Mouse (Mus musculus) retina, postnatal 1 day (tissue): Measurements from ENCODE around the gene Smarcc1.
"Not testable (repeated sequence)": the region's sequence is repeated elsewhere in the genome, so short reads cannot be mapped to it uniquely, and the experiment has no call there.

ENCODE experiments used
- DNase-seq: peaks from one replicate; pipeline ENCODE4 v3.0.0-alpha.2; 2012

Gene Smarcc1

DNA sequence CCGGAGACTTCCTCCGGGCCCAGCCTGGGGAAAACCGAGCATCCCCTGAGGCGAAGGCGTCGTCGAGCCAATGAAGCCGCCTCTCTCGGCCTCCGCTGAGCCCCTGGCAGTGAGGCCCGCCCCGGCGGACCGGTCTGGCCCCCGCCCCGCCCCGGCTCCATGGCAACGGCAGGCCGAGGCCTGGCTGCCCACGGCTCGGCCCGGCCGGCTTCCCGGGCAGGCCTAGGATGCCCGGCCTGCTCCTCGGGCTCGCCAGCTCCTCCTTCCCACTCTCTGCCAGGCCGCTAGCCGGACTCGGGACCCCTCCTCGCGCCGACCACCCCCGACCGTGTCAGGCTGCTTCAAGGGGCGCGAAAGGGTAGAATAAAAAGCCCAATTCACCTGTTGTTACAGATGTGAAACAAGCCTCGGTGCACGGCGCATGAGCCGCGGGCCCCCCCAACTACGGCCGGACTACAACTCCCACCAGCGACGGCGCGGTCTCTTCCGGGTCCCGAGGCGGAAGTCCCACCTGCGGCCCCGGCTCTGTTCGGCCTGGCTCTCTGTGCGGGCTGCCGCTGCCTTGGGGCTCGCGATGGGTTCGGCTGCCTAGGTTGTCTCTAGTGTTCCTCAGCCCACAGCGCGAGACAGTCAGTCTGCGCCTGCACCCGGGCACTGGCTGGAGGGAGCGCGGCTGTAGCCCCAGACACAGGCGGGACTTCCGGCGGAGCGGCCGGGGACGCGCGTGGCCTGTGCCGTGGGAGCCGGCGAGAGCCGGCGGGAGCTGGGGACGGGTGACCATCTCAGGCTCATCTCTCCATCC lies at the start of gene Smarcc1:
Gene Smarcc1, plus strand, starts transcription at position 732 of the 802 bp plus-strand sequence.
- peak; percentile 94 for DNase-seq

DNA sequence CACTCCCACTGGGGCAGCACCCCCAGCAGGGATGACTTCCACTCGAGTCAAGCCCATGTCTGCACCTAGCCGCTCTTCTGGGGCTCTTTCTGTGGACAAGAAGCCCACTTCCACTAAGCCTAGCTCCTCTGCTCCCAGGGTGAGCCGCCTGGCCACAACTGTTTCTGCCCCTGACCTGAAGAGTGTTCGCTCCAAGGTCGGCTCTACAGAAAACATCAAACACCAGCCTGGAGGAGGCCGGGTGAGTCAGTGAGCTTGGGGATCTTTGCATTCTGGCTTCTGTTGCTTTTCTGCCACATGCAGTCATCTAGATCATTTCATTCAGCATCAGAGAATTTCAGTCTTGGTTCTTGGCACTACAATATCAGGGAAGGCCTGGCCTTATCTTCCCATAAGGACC lies 48.8 kb upstream of the Smarcc1 start:
- DNase-seq, result no peak

DNA sequence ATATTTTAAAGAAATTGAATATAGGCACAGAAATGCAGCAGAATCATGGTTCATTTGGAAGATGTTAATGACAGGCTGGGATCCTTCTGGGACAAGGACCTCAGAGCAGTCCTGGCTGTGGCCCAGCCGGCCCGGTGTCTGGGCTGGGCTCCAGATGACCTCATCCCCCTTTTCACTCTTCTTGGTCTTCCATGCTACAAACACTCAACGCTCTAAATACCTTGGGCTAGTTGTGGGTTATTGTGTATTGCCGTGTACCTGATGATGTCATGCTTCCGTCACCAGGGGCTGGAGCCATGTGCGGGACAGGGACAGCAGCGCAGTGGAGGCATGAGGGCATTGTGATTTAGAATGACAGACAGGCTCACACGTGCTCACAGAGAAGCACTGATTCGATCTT lies 47.1 kb upstream of the Smarcc1 start:
- DNase-seq, result no peak

DNA sequence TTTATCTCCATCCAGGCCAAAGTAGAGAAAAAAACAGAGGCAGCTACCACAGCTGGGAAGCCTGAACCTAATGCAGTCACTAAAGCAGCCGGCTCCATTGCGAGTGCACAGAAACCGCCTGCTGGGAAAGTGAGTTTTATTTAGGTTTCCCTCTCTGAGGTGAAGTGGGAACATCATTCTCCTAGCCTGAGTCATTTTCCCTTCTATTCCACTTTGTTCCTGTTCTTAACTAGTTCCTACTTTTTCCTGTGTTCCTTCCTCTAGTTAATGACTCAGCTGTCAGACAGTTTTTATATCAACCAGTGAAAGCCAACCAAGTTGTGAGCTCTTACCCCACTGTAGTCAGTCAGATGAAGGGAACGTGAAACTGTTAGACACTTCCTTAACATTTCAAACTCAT lies 46.5 kb upstream of the Smarcc1 start:
- DNase-seq, result no peak

DNA sequence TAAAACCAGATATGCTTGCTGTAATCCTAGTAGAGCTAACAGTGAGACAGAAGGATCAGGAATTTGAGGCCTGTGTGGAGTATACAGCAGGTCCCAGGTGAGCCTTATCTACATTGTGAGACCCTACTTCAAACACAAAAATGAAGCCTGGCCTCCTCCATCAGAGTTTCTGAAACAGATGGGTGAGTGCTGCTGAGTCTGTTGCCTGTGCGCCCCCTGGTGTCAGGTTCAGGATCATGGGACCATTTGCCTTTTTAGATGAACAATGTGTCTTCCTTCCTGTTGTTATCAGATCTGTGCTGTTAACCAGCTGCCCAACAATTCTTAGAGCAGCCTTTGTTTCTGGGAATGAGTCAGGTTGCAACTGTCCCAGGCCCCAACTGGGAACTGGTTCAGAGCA lies 45.7 kb upstream of the Smarcc1 start:
- DNase-seq, result peak; percentile 83

DNA sequence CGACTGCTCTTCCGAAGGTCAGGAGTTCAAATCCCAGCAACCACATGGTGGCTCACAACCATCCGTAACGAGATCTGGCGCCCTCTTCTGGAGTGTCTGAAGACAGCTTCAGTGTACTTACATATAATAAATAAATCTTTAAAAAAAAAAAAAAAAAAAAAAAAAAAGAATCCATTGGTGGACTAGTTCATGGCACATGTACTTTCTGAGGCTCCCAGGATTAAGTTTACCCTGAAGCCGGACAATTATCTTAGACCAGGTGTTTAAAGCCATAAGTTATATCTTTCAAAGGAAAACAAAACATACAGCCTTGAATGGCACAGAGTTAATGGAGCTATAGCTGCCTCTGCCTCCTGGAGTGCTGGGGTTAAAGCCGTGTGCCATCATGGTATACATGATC lies 41.0 kb upstream of the Smarcc1 start:
- not testable (repeated sequence) for DNase-seq

DNA sequence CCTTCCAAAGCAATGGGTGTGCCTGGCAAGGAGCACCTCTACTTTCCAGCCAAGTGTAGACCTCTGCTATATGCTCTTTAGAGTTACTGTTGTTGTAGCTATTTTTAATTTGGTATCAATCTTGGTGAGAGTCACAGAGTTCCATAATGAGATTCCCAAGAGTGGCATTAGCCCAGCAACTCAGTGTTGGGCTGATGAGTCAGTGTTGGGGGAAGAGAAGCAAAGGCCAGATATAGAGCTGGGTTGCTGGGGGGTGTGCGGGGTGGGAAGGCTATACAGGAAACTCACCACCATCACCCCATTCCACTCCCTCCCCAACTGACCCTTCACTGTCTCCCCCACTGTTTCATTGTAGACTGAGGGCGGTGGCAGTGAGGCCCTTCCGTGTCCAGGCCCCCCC lies 36.4 kb upstream of the Smarcc1 start:
- DNase-seq, result no peak

DNA sequence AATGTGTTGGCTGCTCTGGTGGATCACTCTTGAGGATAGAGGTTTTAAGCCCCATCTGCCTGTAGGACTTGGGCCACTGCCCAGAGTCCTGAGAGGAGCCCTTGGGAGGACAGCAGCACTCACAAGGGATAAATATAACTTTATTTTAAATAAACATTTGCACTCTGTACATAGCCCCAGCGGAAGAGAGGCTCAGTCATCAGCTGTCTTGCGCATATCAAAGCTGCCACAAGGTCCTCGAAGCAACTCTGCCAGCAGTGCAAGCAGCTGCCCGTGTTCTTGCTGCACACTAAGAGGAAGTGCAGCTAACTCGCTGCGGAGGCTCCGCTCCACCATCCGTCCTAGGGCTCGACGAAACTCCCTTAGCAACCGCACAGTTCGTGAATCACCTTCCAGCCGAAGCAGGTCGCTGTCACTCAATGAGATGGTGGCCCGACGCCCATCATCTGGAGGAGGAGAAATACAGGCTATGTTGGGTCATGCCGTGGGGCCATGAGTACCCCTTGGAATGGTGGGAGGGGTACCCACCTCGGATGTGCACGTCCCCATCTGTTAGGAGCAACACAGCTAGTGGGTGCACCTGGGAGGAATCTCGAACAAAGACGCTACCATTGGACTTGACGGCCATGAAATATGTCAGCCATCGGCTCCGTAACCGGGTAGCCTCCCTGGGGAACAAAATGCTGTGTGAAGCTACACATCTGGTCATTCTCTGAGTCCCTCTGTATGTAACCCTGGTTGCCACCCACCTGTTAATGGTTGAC lies 33.1 kb upstream of the Smarcc1 start:
- DNase-seq, result no peak

DNA sequence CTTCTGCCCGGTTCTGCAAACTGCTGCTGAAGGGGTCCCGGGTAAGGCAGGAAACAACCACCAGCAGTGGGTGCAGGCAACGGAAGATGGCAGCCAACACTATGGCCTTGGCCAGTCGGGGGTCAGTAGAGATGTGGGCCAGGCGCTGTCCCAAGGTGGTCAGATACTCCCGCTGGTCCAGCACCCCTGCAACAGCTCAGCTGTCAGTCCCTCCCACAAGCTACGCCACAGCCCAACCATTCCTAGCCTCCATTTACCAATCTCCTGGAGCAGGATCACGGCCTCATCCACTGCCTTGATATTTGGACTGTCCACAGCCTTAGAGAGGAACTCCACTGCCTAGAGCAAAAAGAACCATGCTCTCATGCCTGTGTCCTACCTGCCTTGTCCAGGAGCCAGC lies 31.8 kb upstream of the Smarcc1 start:
- DNase-seq, result no peak

DNA sequence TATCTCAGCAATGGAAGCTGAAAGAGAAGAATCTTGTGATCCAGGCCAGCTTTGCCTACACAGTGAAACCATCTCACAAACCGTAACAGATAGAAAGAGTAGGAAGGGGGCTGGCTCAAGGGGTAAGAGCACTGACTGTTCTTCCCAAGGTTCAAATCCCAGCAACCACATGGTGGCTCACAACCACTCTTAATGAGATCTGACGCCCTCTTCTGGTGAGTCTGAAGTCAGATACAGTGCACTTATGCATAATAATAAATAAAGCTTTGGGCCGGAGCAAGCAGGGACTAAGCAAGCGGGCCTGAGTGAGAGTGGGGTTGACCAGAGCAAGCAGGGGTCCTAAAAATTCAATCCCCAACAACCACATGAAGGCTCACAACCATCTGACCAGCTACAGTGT lies 24.2 kb upstream of the Smarcc1 start:
- DNase-seq, result no peak

DNA sequence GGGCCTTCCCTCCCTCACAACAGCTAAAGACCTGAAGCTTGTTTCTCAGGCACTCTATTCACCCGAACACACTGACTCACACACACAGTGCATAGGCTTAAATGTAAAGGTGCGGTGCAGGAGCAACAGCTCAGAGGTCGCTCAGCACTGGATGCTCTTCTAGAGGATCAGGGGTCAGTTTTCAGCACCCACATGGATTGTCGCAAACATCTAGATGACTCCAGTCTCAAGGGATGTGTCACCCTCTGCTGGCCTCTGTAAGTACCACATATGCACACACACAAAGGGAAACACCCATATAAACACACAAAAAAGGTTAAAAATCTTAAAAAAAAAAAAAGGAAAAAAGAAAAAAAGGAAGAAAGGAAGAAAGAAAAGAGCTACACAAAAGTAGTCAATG lies 22.7 kb upstream of the Smarcc1 start:
- no peak for DNase-seq

DNA sequence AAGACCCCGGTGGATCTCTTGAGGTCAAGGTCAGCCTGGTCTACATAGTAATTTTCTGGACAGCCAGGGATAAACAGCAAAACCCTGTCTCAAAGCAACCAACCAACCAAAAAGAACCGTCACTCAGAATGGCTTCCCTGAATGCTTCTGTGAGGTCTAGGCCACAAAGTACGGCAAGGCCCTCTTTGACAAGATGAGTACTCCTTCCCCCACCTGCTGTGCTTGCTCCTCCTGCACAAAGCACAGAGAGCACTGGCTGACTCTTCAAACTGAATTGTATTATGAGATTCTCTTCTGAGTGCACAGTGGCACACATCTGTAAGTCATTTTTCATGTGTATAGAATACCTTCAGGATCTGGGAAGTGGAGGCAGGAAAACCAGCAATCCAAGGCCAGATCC lies 19.7 kb upstream of the Smarcc1 start:
- DNase-seq, result no peak

DNA sequence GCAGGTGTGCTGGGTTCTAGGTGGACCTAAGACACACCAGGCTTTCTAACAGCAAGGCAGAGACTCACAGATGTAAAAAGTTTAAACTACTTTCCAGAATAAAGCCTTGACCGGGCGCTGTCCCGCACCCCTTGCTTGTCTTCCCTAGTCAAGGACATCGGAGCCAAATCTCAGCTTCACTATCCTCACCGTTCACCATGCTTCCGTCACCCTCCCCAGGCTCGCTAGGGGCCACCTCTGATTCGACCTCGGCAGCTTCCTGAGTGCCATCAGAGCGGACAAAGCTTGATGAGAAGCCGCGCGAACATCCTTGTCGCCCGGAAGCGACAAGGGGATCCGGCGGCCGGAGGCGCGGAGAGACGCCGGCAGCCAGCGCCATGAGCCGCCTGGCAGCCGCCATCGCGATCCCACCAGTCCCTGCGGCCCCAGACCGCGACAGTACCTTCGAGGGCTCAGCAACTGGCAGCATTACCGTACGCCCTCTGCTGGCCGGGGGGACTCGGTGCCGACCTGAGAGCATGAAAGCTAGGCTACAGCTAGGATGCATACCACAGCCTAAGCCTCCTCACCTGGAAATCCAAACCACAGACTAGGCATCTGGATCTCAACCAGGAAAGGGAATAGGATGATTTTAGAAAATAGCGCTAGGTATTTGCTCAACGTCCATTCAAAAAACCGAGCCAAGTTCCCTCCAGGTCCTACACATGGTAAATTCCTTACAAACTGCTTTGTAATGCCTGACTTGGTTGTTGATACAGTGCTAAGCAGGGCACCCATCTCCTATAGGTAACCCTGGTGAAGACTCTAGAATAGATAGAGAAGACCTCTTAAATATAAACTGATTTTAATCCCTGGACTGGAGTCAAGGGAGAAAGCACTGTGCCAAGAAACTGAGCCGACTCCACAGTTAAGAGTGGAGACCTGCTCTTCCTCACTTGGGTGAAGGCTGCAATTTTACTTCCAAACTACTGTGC lies 16.6 kb upstream of the Smarcc1 start:
- peak; percentile 92 for DNase-seq

DNA sequence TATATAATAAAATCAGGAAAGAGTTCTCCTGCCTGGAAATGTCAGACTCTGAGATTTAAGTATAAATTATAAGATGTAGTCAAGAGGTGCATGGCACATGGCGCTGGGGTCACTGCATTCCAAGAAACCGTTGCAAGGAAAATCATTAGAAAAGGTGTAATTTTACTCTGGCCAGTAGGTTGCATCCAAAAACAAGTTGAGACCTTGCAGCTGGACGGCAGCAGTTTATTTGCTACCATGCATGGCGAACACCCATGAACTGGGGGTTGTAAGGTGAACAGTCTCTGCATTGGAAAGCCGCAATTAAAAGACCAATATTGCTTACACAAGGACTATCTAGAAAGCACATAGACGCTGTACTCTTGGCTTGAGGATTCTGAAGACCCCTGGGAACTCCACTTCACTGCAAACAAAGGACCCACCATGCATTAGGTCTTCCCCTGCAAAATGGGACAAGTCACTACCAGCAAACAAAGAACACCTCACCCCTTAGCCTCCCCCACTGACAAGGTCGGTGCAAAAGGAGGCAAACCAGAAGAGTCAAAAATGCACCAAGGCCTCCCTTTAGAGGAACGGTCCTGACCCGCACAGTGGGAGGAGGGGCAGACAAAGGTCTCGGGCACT lies 1.0 kb upstream of the Smarcc1 start:
- no peak for DNase-seq

DNA sequence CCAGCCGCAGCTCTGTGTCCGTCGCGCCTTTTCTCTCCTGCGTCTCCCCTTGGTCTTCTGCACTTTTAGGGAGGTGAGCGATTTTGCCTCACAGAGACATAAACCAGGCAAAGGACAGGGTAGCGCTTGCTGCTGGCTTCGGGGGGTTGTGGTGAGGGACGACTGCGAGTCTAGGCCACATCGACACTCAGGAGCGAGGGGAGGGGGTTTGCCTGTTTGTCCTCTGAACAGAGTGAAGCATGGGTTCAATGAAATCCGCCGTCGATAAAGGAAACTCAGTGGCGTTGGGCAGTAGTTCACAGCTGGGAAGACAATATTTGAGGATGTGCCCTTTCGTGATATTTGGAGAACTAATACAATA lies 251 bp downstream of the Smarcc1 start, which contains the start of gene Dhx30:
Gene Dhx30, minus strand, starts transcription at position 52 of the 361 bp plus-strand sequence.
- DNase-seq, result no peak

DNA sequence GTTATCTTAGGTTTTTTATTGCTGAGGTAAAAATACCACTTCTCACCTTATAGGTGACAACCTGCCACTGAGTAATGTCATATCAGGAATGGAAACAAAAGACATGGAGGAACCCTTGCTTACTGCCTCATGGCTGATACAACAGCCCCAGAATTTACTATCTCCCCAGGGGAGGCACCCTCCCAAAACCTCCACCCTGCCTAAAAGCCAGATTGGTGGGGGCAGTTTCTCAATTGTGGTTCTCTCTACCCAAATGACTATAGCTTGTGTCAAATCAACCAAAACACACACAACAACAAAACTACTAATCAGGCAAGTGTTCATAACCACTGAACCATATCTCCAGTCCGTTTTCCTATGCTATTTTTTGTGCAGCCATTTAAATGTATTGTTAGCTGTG lies 741 bp downstream of the Smarcc1 start:
- DNase-seq, result no peak

DNA sequence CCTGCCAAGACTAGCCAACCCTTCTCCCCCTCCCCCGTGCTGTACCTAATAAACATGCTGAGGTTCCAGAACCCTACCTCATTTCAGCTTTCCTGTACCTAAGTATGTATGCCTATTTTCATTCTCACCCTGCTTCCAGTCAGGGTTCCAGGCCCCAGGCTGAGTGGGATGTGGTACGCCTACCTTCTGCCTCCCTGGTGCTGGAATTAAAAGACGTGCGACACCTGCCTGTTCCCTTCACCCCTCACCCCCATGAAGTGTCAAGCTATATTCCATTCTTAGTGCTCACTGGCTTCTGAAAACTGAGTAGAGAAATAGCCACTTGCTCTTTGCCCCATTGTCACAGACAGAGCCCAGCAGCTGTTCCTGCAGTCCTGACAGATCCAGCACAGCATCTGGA lies 3.9 kb downstream of the Smarcc1 start:
- DNase-seq, result no peak

DNA sequence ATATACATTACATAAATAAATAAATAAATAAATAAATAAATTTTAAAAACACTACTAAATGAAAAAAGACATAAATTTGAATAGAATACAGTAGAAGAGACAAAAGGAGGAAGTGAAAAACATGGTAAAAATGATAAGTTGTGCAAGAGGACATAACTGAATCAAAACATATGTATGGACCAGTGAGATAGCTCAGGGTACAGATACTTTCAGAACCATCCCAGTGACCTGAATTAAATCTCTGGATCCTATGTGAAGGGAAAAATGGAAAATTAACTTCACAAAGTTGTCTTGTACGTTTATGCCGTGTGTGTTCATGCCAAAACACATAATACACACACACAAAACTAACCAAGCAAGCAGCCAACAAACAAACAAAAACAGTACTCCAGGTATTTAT lies 5.8 kb downstream of the Smarcc1 start:
- DNase-seq, result no peak

DNA sequence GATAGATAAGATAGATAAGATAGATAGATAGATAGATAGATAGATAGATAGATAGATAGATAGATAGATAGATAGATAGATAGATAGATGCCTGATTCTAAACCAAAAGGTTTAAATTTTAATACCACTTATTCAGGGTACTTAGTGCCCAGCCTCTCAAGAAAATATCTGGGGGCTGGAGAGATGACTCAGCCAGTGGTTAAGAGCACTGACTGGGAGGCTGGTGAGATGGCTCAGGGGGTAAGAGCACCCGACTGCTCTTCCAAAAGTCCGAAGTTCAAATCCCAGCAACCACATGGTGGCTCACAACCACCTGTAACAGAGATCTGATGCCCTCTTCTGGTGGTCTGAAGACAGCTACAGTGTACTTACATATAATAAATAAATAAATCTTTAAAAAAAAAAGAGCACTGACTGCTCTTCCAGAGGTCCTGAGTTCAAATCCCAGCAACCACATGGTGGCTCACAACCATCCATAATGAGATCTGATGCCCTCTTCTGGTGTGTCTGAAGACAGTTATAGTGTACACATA lies 6.6 kb downstream of the Smarcc1 start:
- DNase-seq, result not testable (repeated sequence)

DNA sequence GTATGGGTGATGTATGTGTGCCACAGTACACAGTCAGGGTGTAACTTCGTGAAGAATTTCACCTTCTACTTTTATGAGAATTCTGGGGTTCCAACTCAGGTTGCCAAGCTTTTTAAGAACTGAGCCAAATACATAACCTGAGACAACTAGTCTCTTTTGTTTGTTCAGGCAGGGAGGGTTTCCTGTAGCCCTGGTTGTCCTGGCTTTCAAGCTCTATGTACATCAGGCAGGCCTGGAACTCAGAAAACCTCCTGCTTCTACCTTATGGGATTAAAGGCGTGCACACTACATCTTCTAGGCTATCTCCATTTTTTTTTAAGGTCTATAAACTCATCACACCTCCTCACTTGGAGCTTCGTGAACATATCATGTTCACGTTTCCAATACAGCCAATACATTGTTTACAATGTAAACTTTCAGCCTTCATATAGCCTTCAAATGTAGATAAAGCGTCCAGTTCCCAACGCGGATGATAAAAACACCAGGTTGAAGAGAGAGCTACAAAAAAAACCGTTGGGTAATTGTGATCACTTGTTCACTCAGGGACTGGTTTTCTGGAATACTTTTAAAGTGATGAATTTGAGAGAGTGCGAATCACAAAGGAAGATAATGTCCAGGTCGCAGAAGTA lies 13.5 kb downstream of the Smarcc1 start:
- no peak for DNase-seq

DNA sequence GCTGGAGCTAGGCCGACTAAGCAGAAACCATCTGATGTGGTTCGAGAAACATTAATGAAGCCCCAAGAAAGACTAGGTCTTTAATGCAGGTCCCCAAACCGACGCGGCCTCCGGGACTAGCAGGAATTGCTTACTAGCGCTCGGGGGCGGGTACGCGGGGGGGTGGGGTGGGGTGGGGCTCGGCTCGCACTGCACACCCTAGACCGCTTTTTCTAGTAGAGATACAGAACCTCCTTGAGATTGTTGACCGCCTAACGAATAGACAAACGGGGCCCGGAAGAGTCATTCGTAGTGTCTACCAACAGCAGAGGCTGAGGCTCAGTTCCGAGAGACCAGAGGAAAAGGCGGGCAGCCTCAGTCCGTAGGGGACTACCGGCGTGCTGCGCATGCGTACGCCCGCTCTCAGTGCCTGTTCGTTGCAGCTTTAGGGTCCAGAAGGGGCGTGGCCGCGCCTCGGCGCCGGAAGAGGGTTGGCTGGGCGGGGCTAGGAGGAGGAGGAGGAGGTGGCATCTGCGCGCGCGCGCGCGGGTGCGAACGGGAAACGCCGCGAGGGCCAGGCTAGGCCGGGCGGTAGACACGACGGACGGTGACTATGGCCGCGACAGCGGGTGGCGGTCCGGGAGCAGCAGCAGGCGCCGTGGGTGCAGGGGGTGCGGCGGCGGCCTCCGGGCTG lies 14.2 kb downstream of the Smarcc1 start:
- peak; percentile 99 for DNase-seq
